18 mouse cellular contexts compared by ENCODE assay signal in genomic region chr10:75405916-75406315, GRCm38 (mm10). TPM values are rescaled to one million over a fixed set of nuclear protein-coding genes. Genes with fewer than 3 reads are reported as not detected.
A peak's percentile ranks its signal among the peaks of the same experiment; 100 is the strongest.
DNase-seq lines count a peak whose midpoint lies in the region; ATAC-seq and TF ChIP-seq lines count a peak whose summit lies in the region.
"Had no signal": no experiment of that assay in that cellular context is flagged by ENCODE, and none has a peak within 500 bp of the region (broad histone marks: within the 10 kb centered on the region; RNA-seq: fewer than 3 reads in every experiment).

No protein-coding gene starts in this region.

- peak overlapping the region; percentile 68 for H3K4me3 ChIP-seq in E14TG2a.4 (replicated peaks; ENCODE audit: low read length)
- no peak overlapping the region for H3K4me3 ChIP-seq in midbrain, embryonic 14.5 days (replicated peaks; ENCODE audit: low read depth, low read length)
- H3K4me3 ChIP-seq in gastrocnemius, adult 2 months = no peak overlapping the region
- H3K4me3 ChIP-seq: forebrain, embryonic 10.5 days; forebrain, embryonic 13.5 days; hindbrain, embryonic 12.5 days; hindbrain, embryonic 15.5 days; intestine, embryonic 15.5 days had no signal

- DNase-seq in CD4-positive, CD25-positive, alpha-beta regulatory T cell, adult 2 months (ENCODE audit: low read depth, low spot score) = peak; percentile 51
- DNase-seq in telencephalon, adult 2 months (ENCODE audit: low read depth, low spot score) = peak; percentile 9
- DNase-seq in midbrain, embryonic 14.5 days = no peak
- DNase-seq in gastrocnemius, adult 2 months = no peak
- DNase-seq in right cerebral cortex, postnatal 10 days (ENCODE audit: low spot score in 2 of 2) = no peak
- DNase-seq: adrenal gland, postnatal 10 days; adrenal gland, postnatal 36 days; embryo, embryonic 11 days; heart, adult 11 months had no signal

- H3K9me3 ChIP-seq in E14TG2a.4 (ENCODE audit: low read length) = no peaks in the 10 kb centered on the region
- H3K9me3 ChIP-seq in midbrain, embryonic 14.5 days (ENCODE audit: control insufficient read depth, low read length) = no peaks in the 10 kb centered on the region
- H3K9me3 ChIP-seq: forebrain, embryonic 10.5 days; forebrain, embryonic 13.5 days; hindbrain, embryonic 12.5 days; hindbrain, embryonic 15.5 days; intestine, embryonic 15.5 days had no signal

- H3K27ac ChIP-seq in midbrain, embryonic 14.5 days (replicated peaks; ENCODE audit: low read depth, low read length) = no peak overlapping the region
- no peak overlapping the region for H3K27ac ChIP-seq in gastrocnemius, adult 2 months
- H3K27ac ChIP-seq: forebrain, embryonic 10.5 days; forebrain, embryonic 13.5 days; hindbrain, embryonic 12.5 days; hindbrain, embryonic 15.5 days; intestine, embryonic 15.5 days had no signal

- no peak overlapping the region for H3K4me2 ChIP-seq in midbrain, embryonic 14.5 days (ENCODE audit: low read length)
- H3K4me2 ChIP-seq: forebrain, embryonic 13.5 days; heart, embryonic 11.5 days; hindbrain, embryonic 12.5 days; hindbrain, embryonic 15.5 days; intestine, embryonic 15.5 days had no signal

- H3K9ac ChIP-seq in midbrain, embryonic 14.5 days (replicated peaks; ENCODE audit: low read length) = no peak overlapping the region
- H3K9ac ChIP-seq: forebrain, embryonic 13.5 days; hindbrain, embryonic 12.5 days; hindbrain, embryonic 15.5 days; intestine, embryonic 15.5 days had no signal

- peaks cover 16% of the 10 kb centered on the region for H3K27me3 ChIP-seq in E14TG2a.4 (ENCODE audit: insufficient read depth, low read length)
- H3K27me3 ChIP-seq in midbrain, embryonic 14.5 days (ENCODE audit: control insufficient read depth, insufficient read depth, low read length) = no peaks in the 10 kb centered on the region
- H3K27me3 ChIP-seq: forebrain, embryonic 13.5 days; hindbrain, embryonic 12.5 days; hindbrain, embryonic 15.5 days; intestine, embryonic 15.5 days had no signal

- WGBS in midbrain, embryonic 14.5 days = 90% methylated on average over 8 of the region's 8 CpGs

- intact Hi-C loops in gastrocnemius, adult 2 months (cut with DNase I) = no loop called here

- H3K36me3 ChIP-seq in E14TG2a.4 (ENCODE audit: insufficient read depth, low read length) = no peaks in the 10 kb centered on the region
- H3K36me3 ChIP-seq in midbrain, embryonic 14.5 days (ENCODE audit: control insufficient read depth, insufficient read depth, low read length) = no peaks in the 10 kb centered on the region
- H3K36me3 ChIP-seq: forebrain, embryonic 10.5 days; hindbrain, embryonic 12.5 days; hindbrain, embryonic 15.5 days; intestine, embryonic 15.5 days had no signal

- TF ChIP-seq CTCF in E14TG2a.4 (conservative IDR thresholded peaks at IDR 0.05; ENCODE audit: low read length) = no peak
- no peak for TF ChIP-seq CTCF in gastrocnemius, adult 2 months (IDR thresholded peaks at IDR 0.05)

- peaks cover 16% of the 10 kb centered on the region for H3K4me1 ChIP-seq in E14TG2a.4 (replicated peaks; ENCODE audit: low read depth, low read length)
- H3K4me1 ChIP-seq in midbrain, embryonic 14.5 days (ENCODE audit: control insufficient read depth, insufficient read depth, low read length) = peaks cover 3% of the 10 kb centered on the region; the same call in 1 of the 2 replicates
- H3K4me1 ChIP-seq: hindbrain, embryonic 12.5 days; intestine, embryonic 15.5 days had no signal

- peak; percentile 73 for ATAC-seq in inflammation-experienced regulatory T-cells, adult 6 months
- ATAC-seq in midbrain, embryonic 14.5 days (ENCODE audit: low FRiP score, low TSS enrichment) = no peak
- ATAC-seq: forebrain, embryonic 13.5 days; forebrain, embryonic 16.5 days had no signal

RNA-seq across cellular contexts. Expression of gene Upb1, which starts 5.0 kb away (rescaled TPM):
- under 1 TPM; 0.21 to 0.59 (median 0.29) TPM for polyA plus RNA-seq in inflammation-experienced regulatory T-cells, adult 6 months (2017; shearing (Covaris generic))
- 0.11 TPM in 1 of 2 replicates, not detected in the other for polyA plus RNA-seq in midbrain, embryonic 14.5 days (2014; fragmentation: Nextera tagmentation; extraction: Ambion mirVana)
- not detected for total RNA-seq in gastrocnemius, adult 2 months (2021)
- polyA plus RNA-seq: forebrain, embryonic 13.5 days; hindbrain, embryonic 12.5 days had no signal

Comparison
In these comparisons a context has a peak if more than half of its experiments do, and no peak if none do; other contexts are left out.
1. DNase-seq: peak in CD4-positive, CD25-positive, alpha-beta regulatory T cell, adult 2 months (single experiment) and telencephalon, adult 2 months (single experiment); none in midbrain, embryonic 14.5 days (single experiment), gastrocnemius, adult 2 months (single experiment) and right cerebral cortex, postnatal 10 days (0 of 2).